12 mouse cellular contexts compared by ENCODE assay signal in genomic region chr8:124621255-124621654, GRCm38 (mm10). TPM values are rescaled to one million over a fixed set of nuclear protein-coding genes. Genes with fewer than 3 reads are reported as not detected.
A peak's percentile ranks its signal among the peaks of the same experiment; 100 is the strongest.
DNase-seq lines count a peak whose midpoint lies in the region; ATAC-seq and TF ChIP-seq lines count a peak whose summit lies in the region.
"Had no signal": no experiment of that assay in that cellular context is flagged by ENCODE, and none has a peak within 500 bp of the region (broad histone marks: within the 10 kb centered on the region; RNA-seq: fewer than 3 reads in every experiment).

No protein-coding gene starts in this region.

- H3K27ac ChIP-seq in neural tube, embryonic 13.5 days (replicated peaks): peak overlapping the region; percentile 74
- peak overlapping the region; percentile 78 for H3K27ac ChIP-seq in left cerebral cortex, adult 2 months
- H3K27ac ChIP-seq in heart, adult 2 months: no peak overlapping the region
- H3K27ac ChIP-seq: limb, embryonic 12.5 days had no signal

- no peak for TF ChIP-seq POLR2A in heart, adult 2 months (IDR thresholded peaks at IDR 0.05; ENCODE audit: insufficient read depth, low read depth, low read length)

- intact Hi-C loops in left cerebral cortex, adult 2 months (cut with DNase I): no loop called here
- intact Hi-C loops in heart, adult 2 months (cut with DNase I): no loop called here

- peaks cover 26% of the 10 kb centered on the region for H3K4me1 ChIP-seq in neural tube, embryonic 13.5 days (replicated peaks)
- no peaks in the 10 kb centered on the region for H3K4me1 ChIP-seq in heart, adult 2 months (ENCODE audit: control insufficient read depth, insufficient read depth, low read length)
- H3K4me1 ChIP-seq: heart, embryonic 12.5 days had no signal

- H3K36me3 ChIP-seq in neural tube, embryonic 13.5 days: no peaks in the 10 kb centered on the region
- no peaks in the 10 kb centered on the region for H3K36me3 ChIP-seq in heart, adult 2 months (ENCODE audit: control insufficient read depth, insufficient read depth, low read length)
- H3K36me3 ChIP-seq: heart, embryonic 12.5 days; limb, embryonic 12.5 days had no signal

- no peaks in the 10 kb centered on the region for H3K79me2 ChIP-seq in heart, adult 2 months (replicated peaks; ENCODE audit: control insufficient read depth, insufficient read depth, low read length)

- no peak for DNase-seq in neural tube, embryonic 10.5 days (ENCODE audit: extremely low spot score, low spot score)
- DNase-seq in frontal cortex, postnatal 36 days (ENCODE audit: low spot score in 2 of 2): peak; percentile 45 to 69
- peak in 1 of 2 experiments; percentile 71 for DNase-seq in left cerebral cortex, adult 2 months (ENCODE audit: extremely low spot score in 1 of 2, low spot score in 2 of 2)
- no peak for DNase-seq in heart, adult 2 months
- DNase-seq in embryo, embryonic 11 days: no peak
- DNase-seq: kidney, adult 18-20 months; lung, postnatal 10 days had no signal

- TF ChIP-seq CTCF in left cerebral cortex, adult 2 months (IDR thresholded peaks at IDR 0.05): no peak
- TF ChIP-seq CTCF in heart, adult 2 months (IDR thresholded peaks at IDR 0.05): no peak

- peak; percentile 65 for ATAC-seq in neural tube, embryonic 13.5 days (ENCODE audit: low read depth)
- no peak for ATAC-seq in megakaryocyte-erythroid progenitor cell, adult 5-6 weeks (replicated peaks; ENCODE audit: low FRiP score, low TSS enrichment, poor library complexity, severe bottlenecking)

- peaks cover 6% of the 10 kb centered on the region for H3K27me3 ChIP-seq in neural tube, embryonic 13.5 days
- H3K27me3 ChIP-seq in heart, adult 2 months (ENCODE audit: control insufficient read depth, insufficient read depth, low read length): no peaks in the 10 kb centered on the region

- no peak for TF ChIP-seq EP300 in heart, adult 2 months (IDR thresholded peaks at IDR 0.05; ENCODE audit: insufficient read depth, low read depth, low read length)

- WGBS in neural tube, embryonic 13.5 days: 38% methylated on average over 5 of the region's 5 CpGs
- WGBS in heart, adult 2 months: 84% methylated on average over 5 of the region's 5 CpGs

- no peaks in the 10 kb centered on the region for H3K9me3 ChIP-seq in neural tube, embryonic 13.5 days
- H3K9me3 ChIP-seq: heart, embryonic 12.5 days; limb, embryonic 12.5 days had no signal

- H3K4me2 ChIP-seq in neural tube, embryonic 13.5 days: no peak overlapping the region
- H3K4me2 ChIP-seq: heart, embryonic 12.5 days; limb, embryonic 12.5 days had no signal

- no peak overlapping the region for H3K9ac ChIP-seq in neural tube, embryonic 13.5 days
- no peak overlapping the region for H3K9ac ChIP-seq in heart, adult 2 months (ENCODE audit: low read depth, low read length)
- H3K9ac ChIP-seq: heart, embryonic 12.5 days; limb, embryonic 12.5 days had no signal

- H3K4me3 ChIP-seq in neural tube, embryonic 13.5 days: no peak overlapping the region
- no peak overlapping the region for H3K4me3 ChIP-seq in left cerebral cortex, adult 2 months
- H3K4me3 ChIP-seq in heart, adult 2 months: no peak overlapping the region
- H3K4me3 ChIP-seq: heart, embryonic 12.5 days; limb, embryonic 12.5 days had no signal

RNA-seq across cellular contexts. Expression of gene 2310022B05Rik, which starts 41.9 kb away (rescaled TPM):
- 20.8 and 21.3 TPM in 2 replicates for polyA plus RNA-seq in neural tube, embryonic 13.5 days (2015; fragmentation: Nextera tagmentation; extraction: Ambion mirVana)
- total RNA-seq in left cerebral cortex, adult 2 months (2021): 10 to 100 TPM; 56.2 to 59.4 TPM
- 10 to 100 TPM; 54.4 to 61.8 TPM for total RNA-seq in heart, adult 2 months (2021)
- polyA plus RNA-seq in heart, adult 2 months (2012; rRNA removed): 64.3 and 65.1 TPM in 2 replicates
- total RNA-seq in megakaryocyte-erythroid progenitor cell, adult 5-6 weeks (2014; fragmentation: Nextera tagmentation): 33.5 and 34.7 TPM in 2 replicates
- 3.7 and 4.4 TPM in 2 replicates for total RNA-seq in megakaryocyte-erythroid progenitor cell, adult 5-6 weeks (2017)

RNA-seq across cellular contexts. Expression of gene Capn9, which starts 45.3 kb away (rescaled TPM):
- 0.63 TPM in 1 of 2 replicates, not detected in the other for polyA plus RNA-seq in neural tube, embryonic 13.5 days (2015; fragmentation: Nextera tagmentation; extraction: Ambion mirVana)
- total RNA-seq in left cerebral cortex, adult 2 months (2021): not detected
- not detected for total RNA-seq in heart, adult 2 months (2021)
- polyA plus RNA-seq in heart, adult 2 months (2012; rRNA removed): 0.06 TPM in 1 of 2 replicates, not detected in the other
- not detected in 2 replicates for total RNA-seq in megakaryocyte-erythroid progenitor cell, adult 5-6 weeks (2014; fragmentation: Nextera tagmentation)
- not detected in 2 replicates for total RNA-seq in megakaryocyte-erythroid progenitor cell, adult 5-6 weeks (2017)
- total RNA-seq: ES-E14 had no signal
- polyA plus RNA-seq: limb, embryonic 12.5 days had no signal

RNA-seq across cellular contexts. Expression of gene Agt, which starts 51.7 kb away (rescaled TPM):
- polyA plus RNA-seq in neural tube, embryonic 13.5 days (2015; fragmentation: Nextera tagmentation; extraction: Ambion mirVana): 0.56 and 0.98 TPM in 2 replicates
- 10 to 100 TPM; 13.3 to 17.8 TPM for total RNA-seq in left cerebral cortex, adult 2 months (2021)
- 10 to 100 TPM; 10.3 to 10.5 TPM for total RNA-seq in heart, adult 2 months (2021)
- polyA plus RNA-seq in heart, adult 2 months (2012; rRNA removed): 9.4 and 10.1 TPM in 2 replicates
- total RNA-seq in megakaryocyte-erythroid progenitor cell, adult 5-6 weeks (2014; fragmentation: Nextera tagmentation): not detected in 2 replicates
- not detected in 2 replicates for total RNA-seq in megakaryocyte-erythroid progenitor cell, adult 5-6 weeks (2017)
- total RNA-seq: ES-E14 had no signal
- polyA plus RNA-seq: limb, embryonic 12.5 days had no signal

Comparison
In these comparisons a context has a peak if more than half of its experiments do, and no peak if none do; other contexts are left out.
1. DNase-seq: peak in frontal cortex, postnatal 36 days (2 of 2); none in neural tube, embryonic 10.5 days (single experiment), heart, adult 2 months (0 of 2) and embryo, embryonic 11 days (single experiment).
2. RNA of gene Agt, which starts 51.7 kb away (total RNA-seq): 13.3 to 17.8 TPM in left cerebral cortex, adult 2 months and 10.3 to 10.5 TPM in heart, adult 2 months; not detected in megakaryocyte-erythroid progenitor cell, adult 5-6 weeks; every median in the first group is over 10 times any median in the second.